Mouse (Mus musculus): ENCODE data around the gene Htra3. TPM values are rescaled to one million over a fixed set of nuclear protein-coding genes. Genes with fewer than 3 reads are reported as not detected.
A peak's percentile ranks its signal among the peaks of the same experiment; 100 is the strongest.

Gene Htra3
- total RNA-seq, 2 experiments from 2014 or later, result 5.5 to 5.6 TPM

GRCm38 (mm10) chr5:35689374-35689773 lies 9.8 kb upstream of the Htra3 start:
- no peak overlapping the region for H3K27ac ChIP-seq
- no peak overlapping the region for H3K4me3 ChIP-seq
- TF ChIP-seq CTCF (conservative IDR thresholded peaks at IDR 0.05), result no peak
- no peak for DNase-seq (ENCODE audit: low spot score in 2 of 2)

- DNase-seq (ENCODE audit: low spot score in 2 of 2), result no peak
- Histone ChIP-seq H3K27ac (no peak overlapping the region), H3K4me3 (no peak overlapping the region)
- TF ChIP-seq CTCF (conservative IDR thresholded peaks at IDR 0.05), result no peak
These were observed 9.3 kb upstream of the Htra3 start for GRCm38 (mm10) chr5:35688851-35689250.

GRCm38 (mm10) chr5:35687098-35687497 lies 7.5 kb upstream of the Htra3 start:
- no peak for TF ChIP-seq CTCF (conservative IDR thresholded peaks at IDR 0.05)
- Histone ChIP-seq H3K4me3 (no peak overlapping the region), H3K27ac (no peak overlapping the region)
- DNase-seq (ENCODE audit: low spot score in 2 of 2), result no peak

- TF ChIP-seq CTCF (conservative IDR thresholded peaks at IDR 0.05), result no peak
- no peak for DNase-seq (ENCODE audit: low spot score in 2 of 2)
- no peak overlapping the region for H3K27ac ChIP-seq
- no peak overlapping the region for H3K4me3 ChIP-seq
These were observed 6.8 kb upstream of the Htra3 start for GRCm38 (mm10) chr5:35686336-35686735.

- no peak for DNase-seq (ENCODE audit: low spot score in 2 of 2)
- Histone ChIP-seq H3K27ac (no peak overlapping the region), H3K4me3 (no peak overlapping the region)
- no peak for TF ChIP-seq CTCF (conservative IDR thresholded peaks at IDR 0.05)
These were observed 5.5 kb upstream of the Htra3 start for GRCm38 (mm10) chr5:35685079-35685478.

GRCm38 (mm10) chr5:35680958-35681357 lies 1.4 kb upstream of the Htra3 start:
- peak; percentile 88 for TF ChIP-seq CTCF (conservative IDR thresholded peaks at IDR 0.05)
- peak; percentile 15 to 35 for DNase-seq (ENCODE audit: low spot score in 2 of 2)
- Histone ChIP-seq H3K4me3 (no peak overlapping the region), H3K27ac (no peak overlapping the region)

- no peak for DNase-seq (ENCODE audit: low spot score in 2 of 2)
- no peak for TF ChIP-seq CTCF (conservative IDR thresholded peaks at IDR 0.05)
- Histone ChIP-seq H3K4me3 (no peak overlapping the region), H3K27ac (no peak overlapping the region)
These were observed 2.6 kb downstream of the Htra3 start for GRCm38 (mm10) chr5:35676964-35677363.

- TF ChIP-seq CTCF (conservative IDR thresholded peaks at IDR 0.05), result no peak
- Histone ChIP-seq H3K27ac (peak overlapping the region; percentile 81; the same call in 1 of the 2 replicates), H3K4me3 (no peak overlapping the region)
- no peak for DNase-seq (ENCODE audit: low spot score in 2 of 2)
These were observed 5.5 kb downstream of the Htra3 start for GRCm38 (mm10) chr5:35674081-35674555.

GRCm38 (mm10) chr5:35673086-35673485 lies 6.5 kb downstream of the Htra3 start:
- Histone ChIP-seq H3K27ac (peak overlapping the region; percentile 81), H3K4me3 (no peak overlapping the region)
- peak; percentile 36 to 58 for DNase-seq (ENCODE audit: low spot score in 2 of 2)
- no peak for TF ChIP-seq CTCF (conservative IDR thresholded peaks at IDR 0.05)

GRCm38 (mm10) chr5:35672581-35672980 lies 7.0 kb downstream of the Htra3 start:
- Histone ChIP-seq H3K27ac (peak overlapping the region; percentile 81), H3K4me3 (no peak overlapping the region)
- TF ChIP-seq CTCF (conservative IDR thresholded peaks at IDR 0.05), result no peak
- no peak for DNase-seq (ENCODE audit: low spot score in 2 of 2)

GRCm38 (mm10) chr5:35671474-35671891 lies 8.1 kb downstream of the Htra3 start:
- TF ChIP-seq CTCF (conservative IDR thresholded peaks at IDR 0.05), result peak; percentile 46; the same call in 1 of the 2 replicates
- DNase-seq (ENCODE audit: low spot score in 2 of 2), result peak; percentile 45 to 59
- Histone ChIP-seq H3K4me3 (no peak overlapping the region), H3K27ac (peak overlapping the region; percentile 81)

GRCm38 (mm10) chr5:35670412-35670801 lies 9.2 kb downstream of the Htra3 start:
- peak in 1 of 2 experiments; percentile 29 for DNase-seq (ENCODE audit: low spot score in 2 of 2)
- H3K27ac ChIP-seq, result peak overlapping the region; percentile 81
- TF ChIP-seq CTCF (conservative IDR thresholded peaks at IDR 0.05), result no peak

GRCm38 (mm10) chr5:35669747-35670411 lies 9.7 kb downstream of the Htra3 start:
- Histone ChIP-seq H3K4me3 (no peak overlapping the region), H3K27ac (peak overlapping the region; percentile 5; the same call in 1 of the 2 replicates)
- no peak for DNase-seq (ENCODE audit: low spot score in 2 of 2)
- no peak for TF ChIP-seq CTCF (conservative IDR thresholded peaks at IDR 0.05)

More at GRCm38 (mm10) chr5:35670412-35670801, 9.2 kb downstream of the Htra3 start:
- no peak overlapping the region for H3K4me3 ChIP-seq

- DNase-seq (ENCODE audit: low spot score in 2 of 2), result no peak
- TF ChIP-seq CTCF (conservative IDR thresholded peaks at IDR 0.05), result no peak
- Histone ChIP-seq H3K4me3 (no peak overlapping the region), H3K27ac (no peak overlapping the region)
These were observed 13.4 kb downstream of the Htra3 start for GRCm38 (mm10) chr5:35666152-35666551.
